Mouse (Mus musculus) E14TG2a.4 (cell line): ENCODE data around the gene Efcab11.

Source experiments
- CTCF ChIP-seq: conservative IDR thresholded peaks from 2 replicates; pipeline ENCODE4 v1.5.1; 2014; ENCODE audit warnings: low read length
- POU5F1 ChIP-seq: IDR thresholded peaks from 2 replicates; pipeline ENCODE4 v1.6.1; 2014; ENCODE audit warnings: low read length, borderline replicate concordance

GRCm38 (mm10) chr12:99822591-99822990 is 61.6 kb downstream of the Efcab11 start:
- TF ChIP-seq CTCF (no peak), POU5F1 (no peak)
